Mouse (Mus musculus): ENCODE measurements around the gene Grm4. TPM values are rescaled to one million over a fixed set of nuclear protein-coding genes. Genes with fewer than 3 reads are reported as not detected.

Gene Grm4
- total RNA-seq, 2 experiments from 2014 or later, result 0.15 to 0.18 TPM

DNA sequence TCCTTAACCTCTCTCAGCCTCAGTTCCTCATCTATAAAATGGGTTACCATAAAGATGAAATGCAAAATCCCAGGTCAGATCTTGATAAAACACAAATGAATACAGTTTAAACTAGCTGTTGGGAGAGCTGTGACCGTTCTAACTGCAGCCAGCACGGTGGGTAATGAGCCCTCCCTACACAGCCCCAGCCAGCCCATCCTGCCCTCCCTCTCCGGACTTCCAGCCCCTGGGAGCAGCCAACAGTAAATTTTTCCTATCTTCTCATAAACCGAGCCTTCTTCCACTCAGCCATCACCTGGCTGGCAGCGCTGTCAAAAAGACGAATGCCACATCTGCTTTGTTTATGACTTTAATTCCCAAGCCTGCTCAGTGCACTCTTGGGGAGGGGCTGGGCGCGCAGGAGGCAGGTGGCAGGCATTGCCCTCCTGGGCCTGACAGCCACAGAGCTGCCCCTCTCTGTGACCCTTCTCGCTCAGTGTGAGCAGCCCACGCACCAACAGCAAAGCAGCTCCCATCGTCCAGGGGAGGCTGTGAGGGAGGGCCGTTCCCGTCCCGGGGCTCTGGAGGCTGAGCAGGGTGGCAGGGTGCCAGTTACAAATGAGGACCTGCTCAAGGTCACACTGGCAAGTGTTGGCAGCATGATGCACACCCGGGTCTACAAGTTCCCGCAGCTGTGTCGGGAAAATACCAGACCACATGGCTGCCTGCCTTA lies 75.7 kb downstream of the Grm4 start:
- peak; percentile 51 to 68 for DNase-seq

GRCm38 (mm10) chr17:27442538-27443113 lies 78.6 kb downstream of the Grm4 start:
- no peak for DNase-seq

DNA sequence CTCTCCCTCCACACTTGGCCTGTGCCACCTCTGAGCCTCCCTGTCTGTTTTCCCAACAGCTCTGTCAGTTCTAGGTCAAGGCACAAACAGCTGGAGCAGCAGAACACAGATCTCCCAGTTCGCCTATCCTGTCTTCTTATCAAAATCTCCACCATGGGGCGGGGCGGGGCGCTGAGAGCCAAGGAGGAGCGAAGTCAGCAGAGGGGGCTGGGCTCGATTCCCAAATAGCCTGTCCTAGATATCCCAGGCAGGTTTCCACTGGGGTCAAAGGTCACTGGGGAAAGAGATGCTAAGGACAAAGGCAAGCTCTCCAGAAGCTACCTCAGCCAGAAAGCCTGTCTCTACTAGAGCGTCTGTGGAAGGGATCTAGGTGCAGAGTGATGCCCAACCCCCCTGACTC lies 79.4 kb downstream of the Grm4 start:
- no peak for DNase-seq

- DNase-seq, result no peak
Measured at GRCm38 (mm10) chr17:27435799-27436198, 85.4 kb downstream of the Grm4 start.

DNA sequence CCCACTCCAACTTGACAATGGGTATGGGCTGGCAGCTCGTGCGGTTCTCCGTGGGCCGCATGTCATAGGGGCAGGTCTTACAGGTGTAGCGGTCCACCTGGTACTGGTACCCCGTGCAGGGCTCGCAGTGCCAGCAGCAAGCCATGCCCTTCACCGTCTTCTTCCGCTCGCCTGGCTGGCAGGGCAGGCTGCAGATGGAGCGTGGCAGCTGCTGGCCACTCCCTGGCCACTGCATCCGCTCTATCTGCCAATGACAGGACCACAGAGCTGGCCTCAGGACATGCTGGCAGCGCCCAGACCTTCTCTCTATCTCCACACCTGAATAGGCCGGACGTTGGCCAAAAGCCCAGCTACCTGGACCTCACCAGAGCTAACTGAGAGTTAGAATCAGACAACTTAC lies 86.0 kb downstream of the Grm4 start:
- DNase-seq, result no peak

DNA sequence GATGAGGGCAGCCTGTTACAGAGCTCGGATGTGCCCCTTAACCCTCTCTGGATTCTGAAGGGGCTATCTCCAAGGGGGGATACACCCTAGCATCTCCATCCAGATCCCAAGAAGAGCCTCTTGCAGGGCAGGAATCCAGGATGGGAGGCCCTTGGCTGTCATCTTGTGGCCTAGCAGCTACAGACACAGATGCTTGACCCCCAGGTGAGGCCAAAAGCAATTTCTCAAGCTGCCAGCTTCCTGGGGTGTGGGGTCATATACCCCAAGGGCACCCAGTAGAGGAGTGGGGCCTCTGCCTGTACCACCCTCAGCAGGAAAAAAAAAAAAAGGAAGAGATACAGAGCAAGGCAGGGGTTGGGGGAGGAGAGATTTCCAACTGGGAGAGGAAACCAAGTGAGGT lies 87.1 kb downstream of the Grm4 start:
- no peak for DNase-seq

GRCm38 (mm10) chr17:27433179-27433680 lies 88.0 kb downstream of the Grm4 start:
- no peak for DNase-seq

DNA sequence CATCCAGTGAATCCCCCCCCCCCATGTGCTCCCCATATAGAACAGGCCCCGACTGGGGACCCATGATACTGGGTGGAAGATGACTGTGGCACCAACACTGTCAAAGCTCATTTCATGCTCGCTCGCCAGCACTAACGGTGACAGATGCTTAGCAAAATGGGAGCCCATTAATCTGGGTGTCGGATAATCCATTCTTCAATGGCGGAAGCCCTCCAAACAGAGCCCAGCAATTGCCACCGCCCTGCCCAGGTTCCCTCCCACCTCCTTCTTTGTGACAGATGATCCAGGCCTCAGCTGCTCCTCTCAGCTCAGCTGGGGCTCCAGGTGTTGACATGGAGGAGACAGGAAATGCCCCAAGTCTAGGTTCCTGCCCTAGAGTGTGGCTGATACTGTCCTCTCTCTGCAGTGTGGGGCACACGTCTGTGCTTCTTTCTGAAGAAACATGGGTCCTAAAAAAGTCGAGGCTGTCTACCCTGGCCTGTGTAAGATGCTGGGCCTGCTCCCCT lies 89.0 kb downstream of the Grm4 start:
- DNase-seq, result no peak

DNA sequence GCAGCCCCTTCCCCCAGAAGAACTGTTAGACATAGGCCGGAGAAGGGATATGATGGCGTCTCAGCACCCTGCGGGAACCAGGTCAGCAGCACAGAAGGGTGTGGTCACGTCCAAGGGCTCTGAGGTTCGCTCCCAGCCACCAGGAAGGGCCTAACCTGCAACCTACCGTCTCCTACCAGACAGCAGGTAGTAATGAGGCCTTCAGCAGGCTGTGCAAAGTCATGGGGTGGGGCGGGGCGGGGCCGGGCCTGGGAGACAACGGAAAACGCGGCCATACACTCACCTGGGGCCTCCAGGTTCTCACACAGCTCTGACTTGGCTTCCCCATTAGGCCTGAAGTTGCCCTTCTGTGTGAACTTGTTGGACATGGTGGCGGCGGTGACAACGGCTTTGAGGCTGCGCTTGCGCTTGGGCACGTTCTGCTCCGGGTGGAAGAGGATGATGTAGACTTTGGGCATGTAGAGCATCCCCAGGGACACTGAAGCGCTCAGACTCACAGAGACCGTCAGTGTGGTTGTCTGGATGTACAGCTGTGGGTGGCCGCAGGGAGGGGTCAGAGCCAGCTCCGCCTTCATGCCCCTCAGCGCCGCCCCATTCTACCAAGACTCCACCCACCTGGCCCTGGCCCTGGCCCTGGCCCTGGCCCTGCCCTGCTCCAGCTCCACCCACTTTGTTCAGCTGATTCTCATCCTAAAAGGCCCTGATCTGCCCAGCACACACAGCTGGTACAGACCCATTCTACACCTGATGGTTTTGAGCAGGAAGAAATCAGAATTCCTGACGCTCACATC lies 90.0 kb downstream of the Grm4 start:
- DNase-seq, result no peak

DNA sequence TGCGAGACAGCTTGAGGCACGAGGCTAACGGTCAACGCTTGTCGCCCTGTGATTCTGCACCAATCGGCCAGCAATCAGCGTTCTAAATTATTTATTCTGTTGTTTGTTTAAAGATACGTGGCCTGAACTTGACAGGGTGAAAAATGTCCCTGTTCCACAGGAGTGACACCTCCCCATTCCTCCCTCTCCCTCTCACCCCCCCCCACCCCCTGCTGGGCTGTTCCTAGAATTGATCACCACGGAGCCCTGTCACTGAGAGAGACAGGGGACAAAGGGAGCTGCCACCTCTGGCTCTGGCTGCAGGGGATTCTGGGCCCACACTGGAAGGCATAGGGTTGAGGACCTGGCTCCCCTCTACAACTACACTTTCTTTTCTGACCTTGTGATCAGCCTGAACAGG lies 91.4 kb downstream of the Grm4 start:
- no peak for DNase-seq

DNA sequence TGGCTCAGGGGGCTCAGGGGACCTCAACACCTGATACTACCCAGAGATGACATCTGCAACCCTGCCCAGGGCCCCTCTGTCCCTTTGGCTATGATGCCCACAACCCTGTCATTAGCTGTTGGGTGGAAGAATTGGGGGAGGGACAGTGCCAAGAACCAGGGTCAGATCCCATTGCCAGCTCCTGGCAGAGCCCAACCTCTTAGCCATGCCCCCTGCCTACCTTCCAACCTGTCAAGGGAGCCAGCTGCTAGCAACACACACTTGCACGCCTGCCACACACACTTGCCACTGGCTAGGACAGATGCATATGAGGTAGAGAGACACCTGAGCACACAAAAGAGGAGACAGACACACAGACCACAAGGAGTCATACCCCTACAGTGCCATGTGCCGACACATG lies 96.2 kb downstream of the Grm4 start:
- no peak for DNase-seq

- no peak for DNase-seq
Measured at GRCm38 (mm10) chr17:27424356-27424755, 96.8 kb downstream of the Grm4 start.

DNA sequence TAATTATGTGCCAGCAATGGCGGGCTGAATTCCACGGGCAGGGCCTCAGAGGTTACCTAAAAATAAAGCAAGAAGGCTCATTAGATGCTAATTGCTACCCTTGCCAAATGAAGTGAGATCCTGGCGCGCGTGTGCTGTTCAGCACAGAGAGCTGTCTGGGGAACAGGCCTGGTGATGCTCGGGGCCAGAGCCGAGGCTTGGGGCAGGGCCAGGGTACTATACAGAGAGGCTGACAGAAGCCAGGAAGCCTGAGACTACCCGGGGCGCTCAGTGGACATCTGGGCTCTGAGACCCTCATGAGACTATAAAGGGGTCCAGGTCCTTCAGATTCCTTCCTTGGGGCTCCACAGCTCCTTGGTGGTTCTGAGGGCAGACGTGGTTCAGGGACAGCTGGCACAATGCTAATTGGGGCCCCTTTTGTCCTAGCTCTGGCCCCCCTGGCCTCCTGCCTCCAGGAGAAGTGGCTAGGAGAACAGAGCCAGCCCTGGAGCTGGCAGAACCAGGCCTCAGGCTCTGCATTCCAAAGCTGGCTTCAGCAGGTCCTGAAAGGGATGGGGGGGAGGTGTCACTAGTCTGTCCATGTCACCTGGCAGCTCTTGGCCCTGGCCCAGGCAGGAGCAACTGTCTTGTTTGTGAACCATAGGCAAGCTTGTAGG lies 98.3 kb downstream of the Grm4 start:
- peak; percentile 52 to 74 for DNase-seq

GRCm38 (mm10) chr17:27422371-27422725 lies 98.9 kb downstream of the Grm4 start:
- DNase-seq, result no peak

- no peak for DNase-seq
Measured at GRCm38 (mm10) chr17:27421837-27422236, 99.4 kb downstream of the Grm4 start.

- no peak for DNase-seq
Measured at GRCm38 (mm10) chr17:27409006-27409405, 112.2 kb downstream of the Grm4 start.

GRCm38 (mm10) chr17:27408531-27408930 lies 112.7 kb downstream of the Grm4 start:
- no peak for DNase-seq

GRCm38 (mm10) chr17:27406956-27407355 lies 114.2 kb downstream of the Grm4 start:
- DNase-seq, result no peak

- DNase-seq, result no peak
Measured at GRCm38 (mm10) chr17:27405376-27406024, 115.7 kb downstream of the Grm4 start.

DNA sequence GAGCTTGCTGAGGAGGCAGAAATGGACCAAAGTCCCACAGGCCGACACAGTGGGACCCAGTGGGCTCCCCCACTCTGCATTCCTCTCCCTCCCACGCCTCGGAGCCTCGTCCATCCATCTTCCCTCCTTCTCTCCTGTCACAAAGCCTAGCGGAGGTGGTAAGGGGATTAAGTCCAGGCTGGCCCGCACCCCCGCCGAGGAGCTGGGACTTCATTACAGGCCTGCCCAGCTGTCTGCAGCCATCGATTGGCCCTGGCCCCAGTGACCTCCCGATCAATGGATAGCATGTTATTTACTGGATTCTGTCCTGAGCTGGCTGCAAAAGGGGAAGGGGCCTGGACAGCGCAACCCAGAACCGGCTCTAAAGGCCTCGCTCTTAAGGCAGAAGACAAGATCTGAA lies 120.0 kb downstream of the Grm4 start:
- DNase-seq, result no peak

DNA sequence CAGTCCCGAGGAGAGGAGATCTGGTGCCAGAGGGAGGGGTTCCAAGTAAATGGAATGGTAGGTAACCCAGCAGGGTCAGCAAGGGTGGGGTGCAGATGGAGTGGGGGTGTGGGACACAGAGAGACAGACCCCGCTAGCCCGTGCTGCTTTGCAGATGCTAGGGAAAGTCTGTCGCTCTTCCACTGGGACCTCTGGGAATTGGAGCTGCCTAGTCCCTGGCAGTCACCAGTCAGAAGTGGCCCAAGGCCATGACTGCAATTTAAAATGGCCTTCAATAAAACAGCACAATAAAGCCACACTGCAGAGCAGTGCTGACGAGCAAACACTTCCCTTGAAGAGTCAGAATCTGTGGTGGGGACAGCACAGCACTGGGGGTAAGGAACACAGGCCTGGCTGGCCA lies 127.3 kb downstream of the Grm4 start:
- DNase-seq, result no peak

DNA sequence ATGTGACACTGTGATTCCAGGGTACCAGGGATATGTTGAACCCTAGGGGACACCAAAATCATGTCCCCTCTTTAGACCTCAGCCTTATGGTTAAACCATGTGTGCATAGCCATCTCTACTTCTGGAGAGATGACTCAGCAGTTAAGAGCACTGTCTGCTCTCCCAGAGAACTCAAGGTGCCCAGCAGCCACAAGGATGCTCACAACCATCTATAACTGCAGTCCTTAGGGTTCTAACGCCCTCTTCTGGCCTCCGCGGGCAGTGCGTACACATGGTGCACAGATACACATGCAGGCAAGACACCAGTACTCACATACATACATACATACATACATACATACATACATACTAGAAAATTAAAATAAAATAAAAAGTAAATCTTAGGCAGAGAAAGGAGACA lies 127.8 kb downstream of the Grm4 start:
- DNase-seq, result no peak

All from heart, adult 18-20 months (tissue).